Mouse (Mus musculus) liver, postnatal 0 days (tissue): ENCODE results near the gene Mrpl52. TPM values are rescaled to one million over a fixed set of nuclear protein-coding genes. Genes with fewer than 3 reads are reported as not detected.

Source experiments
- ATAC-seq: fragments of 200-750 bp; cut with Nextera tagmentation; 2 replicates; pipeline ENCODE4 v1.8.0; 2017; ENCODE audit warnings: mild to moderate bottlenecking, moderate library complexity
- DNase-seq: peaks from one replicate; pipeline ENCODE4 v3.0.0-alpha.2; 2016
- H3K27ac ChIP-seq: fragments of 300-500 bp; sonication (generic); 2 replicates; pipeline ENCODE4 v1.5.1; 2014; ENCODE audit warnings: antibody characterized with exemption, moderate library complexity, mild to moderate bottlenecking, low read depth
- H3K27me3 ChIP-seq: fragments of 300-500 bp; sonication (generic); 2 replicates; pipeline ENCODE4 v1.6.1; 2014; ENCODE audit warnings: low read length, control low read depth, mixed read lengths; ENCODE audit not compliant: insufficient read depth
- H3K36me3 ChIP-seq: fragments of 300-500 bp; sonication (generic); replicated peaks from 2 replicates; pipeline ENCODE4 v1.6.1; 2014; ENCODE audit warnings: mild to moderate bottlenecking, control low read depth, low read length, moderate library complexity, mixed read lengths; ENCODE audit not compliant: insufficient read depth
- H3K4me1 ChIP-seq: fragments of 300-500 bp; sonication (generic); 2 replicates; pipeline ENCODE4 v1.6.1; 2014; ENCODE audit warnings: antibody characterized with exemption, mild to moderate bottlenecking, control low read depth; ENCODE audit not compliant: insufficient read depth
- H3K4me2 ChIP-seq: fragments of 300-500 bp; sonication (generic); 2 replicates; pipeline ENCODE4 v1.6.1; 2014; ENCODE audit warnings: low read depth, mild to moderate bottlenecking, low read length, moderate library complexity, mixed read lengths
- H3K4me3 ChIP-seq: fragments of 300-500 bp; sonication (generic); 2 replicates; pipeline ENCODE4 v1.5.1; 2014; ENCODE audit warnings: low read depth, low read length
- H3K9ac ChIP-seq: fragments of 300-500 bp; sonication (generic); replicated peaks from 2 replicates; pipeline ENCODE4 v1.6.1; 2014; ENCODE audit warnings: mild to moderate bottlenecking, moderate library complexity
- H3K9me3 ChIP-seq: fragments of 300-500 bp; sonication (generic); 2 replicates; pipeline ENCODE4 v1.6.1; 2016; ENCODE audit warnings: mild to moderate bottlenecking, control low read depth, low read length, mixed read lengths
- CTCF ChIP-seq: sonication (generic); IDR thresholded peaks from 2 replicates; pipeline ENCODE4 v1.5.1; 2016; ENCODE audit warnings: antibody characterized with exemption, low read depth
- EP300 ChIP-seq: IDR thresholded peaks from 2 replicates; pipeline ENCODE4 v1.6.1; 2016; ENCODE audit warnings: antibody characterized with exemption, low read depth, mild to moderate bottlenecking
- WGBS: fragments of 180-500 bp; shearing (Covaris S2); extraction: QIAGEN DNeasy Blood & Tissue Kit; methylation state at CpG from one replicate; pipeline ENCODE4 v1.1.7; 2014; ENCODE audit not compliant: insufficient replicate concordance; 5-methylcytosine and 5-hydroxymethylcytosine counted together
- polyA plus RNA-seq: library from polyadenylated mRNA; unstranded; fragments of >200 nt; fragmentation: Nextera tagmentation; extraction: Ambion mirVana; gene quantifications from 2 replicates; pipeline ENCODE4 v1.2.1, GENCODE M21; 2015

Mrpl52 gene
- polyA plus RNA-seq, 1 experiment from 2014 or later: 261 TPM

DNA sequence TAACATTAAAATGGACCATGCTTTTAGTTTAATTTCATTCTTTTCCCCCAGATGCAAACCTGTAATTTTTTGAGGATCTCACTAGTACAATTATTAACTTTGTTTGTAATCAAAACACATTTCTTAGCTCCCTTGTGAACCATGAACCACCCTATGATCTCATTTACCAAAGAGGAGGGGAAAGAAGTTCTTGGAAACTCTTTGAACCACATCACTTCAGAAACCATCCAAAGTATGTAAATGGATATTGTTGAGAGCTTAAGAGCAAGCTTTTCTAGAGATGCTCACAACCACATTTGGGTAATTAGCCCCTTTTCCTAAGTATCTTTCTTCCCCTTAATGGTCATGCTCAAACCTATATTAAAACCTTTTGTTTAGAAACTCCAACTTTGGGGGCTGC is 32.4 kb upstream of the Mrpl52 start:
- ATAC-seq: no peak
- no peaks in the 10 kb centered on the region for H3K9me3 ChIP-seq
- no peaks in the 10 kb centered on the region for H3K4me1 ChIP-seq
- H3K36me3 ChIP-seq: no peaks in the 10 kb centered on the region; the same call in 1 of the 2 replicates
- H3K9ac ChIP-seq: no peak overlapping the region
- no peak overlapping the region for H3K4me3 ChIP-seq
- H3K4me2 ChIP-seq: no peak overlapping the region
- TF ChIP-seq CTCF: no peak
- no peak for TF ChIP-seq EP300
- DNase-seq: no peak
- no peaks in the 10 kb centered on the region for H3K27me3 ChIP-seq
- no peak overlapping the region for H3K27ac ChIP-seq

DNA sequence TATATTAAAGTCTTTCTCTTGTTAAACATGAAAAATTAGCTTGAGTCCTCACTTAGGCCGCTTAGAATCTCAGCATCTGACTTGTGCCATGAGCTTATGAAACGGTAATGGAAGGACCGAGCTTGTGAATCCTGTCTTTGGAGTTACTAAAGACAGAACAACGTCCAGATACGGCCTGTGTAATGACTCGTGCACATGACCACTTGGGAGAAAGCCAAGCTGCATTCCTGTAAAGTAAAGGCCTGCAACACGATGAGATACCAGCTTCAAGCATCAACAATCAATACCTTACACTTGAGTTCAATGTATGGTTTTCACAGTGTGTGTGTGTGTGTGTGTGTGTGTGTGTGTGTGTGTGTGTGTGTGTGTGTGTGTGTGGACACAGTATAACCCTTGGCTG is 30.0 kb upstream of the Mrpl52 start:
- DNase-seq (no peak), ATAC-seq (no peak)
- Histone ChIP-seq H3K4me2 (no peak overlapping the region), H3K9ac (no peak overlapping the region), H3K36me3 (no peaks in the 10 kb centered on the region; the same call in 1 of the 2 replicates), H3K9me3 (no peaks in the 10 kb centered on the region), H3K27ac (no peak overlapping the region), H3K27me3 (no peaks in the 10 kb centered on the region), H3K4me1 (no peaks in the 10 kb centered on the region), H3K4me3 (no peak overlapping the region)
- TF ChIP-seq CTCF: no peak
- no peak for TF ChIP-seq EP300
- 66% methylated on average over 7 of the region's 7 CpGs for WGBS

DNA sequence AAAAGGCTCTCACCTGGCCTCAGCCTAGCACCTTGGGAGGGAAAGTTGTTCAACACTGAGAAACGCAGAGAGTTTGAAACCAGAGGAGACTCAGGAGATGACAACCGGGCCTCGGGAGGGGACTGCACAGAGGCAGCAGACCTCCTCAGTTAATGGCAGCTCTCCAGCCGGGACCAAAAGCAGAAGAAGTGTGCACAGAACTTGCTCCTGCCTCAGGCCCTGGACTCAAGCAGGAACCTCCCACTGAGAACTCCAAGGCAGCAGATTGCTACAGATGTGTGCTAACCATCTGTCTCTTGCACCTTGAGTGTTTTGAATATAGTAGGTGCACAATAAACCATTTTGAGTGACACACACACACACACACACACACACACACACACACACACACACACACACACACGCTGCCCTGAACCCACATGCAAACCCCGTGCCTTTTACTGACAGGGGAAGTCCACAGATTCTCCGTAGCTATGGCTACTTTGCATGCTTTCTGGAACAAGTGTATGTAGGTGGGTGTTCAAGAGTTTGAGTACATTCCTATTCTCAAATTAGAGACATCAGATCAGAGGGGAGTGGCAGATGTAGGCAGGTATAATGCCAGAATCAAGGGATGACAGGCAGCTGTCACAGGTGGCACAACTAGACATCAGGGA is 28.7 kb upstream of the Mrpl52 start:
- DNase-seq: no peak
- no peak overlapping the region for H3K4me3 ChIP-seq
- H3K27ac ChIP-seq: 0 out of 2 replicates have a peak overlapping the region, but pooled peaks have one; percentile 31
- H3K4me2 ChIP-seq: no peak overlapping the region; the same call in 1 of the 2 replicates
- H3K36me3 ChIP-seq: peaks cover 5% of the 10 kb centered on the region; the same call in 1 of the 2 replicates
- no peaks in the 10 kb centered on the region for H3K9me3 ChIP-seq
- no peak overlapping the region for H3K9ac ChIP-seq
- ATAC-seq: no peak
- no peak for TF ChIP-seq CTCF
- no peak for TF ChIP-seq EP300
- no peaks in the 10 kb centered on the region for H3K4me1 ChIP-seq
- no peaks in the 10 kb centered on the region for H3K27me3 ChIP-seq
- WGBS: 56% methylated on average over 7 of the region's 7 CpGs

DNA sequence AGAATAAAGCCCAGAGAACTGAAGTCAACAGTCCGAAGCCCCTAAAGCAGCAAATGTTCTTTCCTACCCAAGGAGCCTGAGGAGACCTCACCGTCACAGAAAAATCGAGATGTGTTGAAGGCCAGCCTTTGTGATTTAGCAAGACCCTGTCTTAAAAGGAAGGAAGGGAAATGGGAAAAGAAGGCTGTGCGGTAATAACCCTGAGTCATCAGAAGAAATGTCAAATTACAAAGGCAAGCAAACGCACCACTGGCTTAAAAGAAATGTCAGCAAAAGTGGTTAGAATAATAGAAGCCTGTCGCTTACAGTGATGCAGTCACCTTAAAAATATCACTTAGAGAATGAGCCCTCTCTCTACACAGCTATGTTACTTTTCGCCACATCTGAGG is 28.2 kb upstream of the Mrpl52 start:
- Histone ChIP-seq H3K27ac (peak overlapping the region; percentile 31; the same call in 1 of the 2 replicates), H3K4me3 (no peak overlapping the region), H3K36me3 (peaks cover 5% of the 10 kb centered on the region; the same call in 1 of the 2 replicates), H3K9me3 (no peaks in the 10 kb centered on the region), H3K27me3 (no peaks in the 10 kb centered on the region), H3K4me2 (no peak overlapping the region; the same call in 1 of the 2 replicates), H3K9ac (no peak overlapping the region), H3K4me1 (no peaks in the 10 kb centered on the region)
- 46% methylated on average over 7 of the region's 7 CpGs for WGBS
- no peak for DNase-seq
- ATAC-seq: no peak
- TF ChIP-seq EP300: no peak
- no peak for TF ChIP-seq CTCF

DNA sequence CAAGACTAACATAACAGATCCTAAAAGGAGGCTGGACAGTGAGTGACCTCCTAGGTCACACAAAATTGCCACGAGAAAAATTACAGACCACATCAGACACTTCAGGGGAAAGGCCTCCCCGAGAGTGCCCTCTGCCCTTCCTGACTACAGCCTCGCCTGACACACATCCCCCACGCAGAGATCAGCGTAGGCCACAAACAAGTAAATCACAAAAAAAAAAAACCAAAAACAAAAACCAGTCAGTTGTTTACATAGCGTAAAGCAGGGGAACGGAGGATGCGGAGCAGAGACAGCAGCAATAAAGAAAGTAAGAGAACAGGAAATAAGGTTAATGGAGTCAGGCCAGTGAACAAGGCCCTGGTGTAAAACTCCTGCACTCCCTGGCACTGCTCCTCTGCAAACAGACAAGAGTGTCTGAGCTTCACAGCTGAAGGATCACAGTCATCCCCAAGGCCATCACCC is 27.8 kb upstream of the Mrpl52 start:
- Histone ChIP-seq H3K36me3 (peaks cover 5% of the 10 kb centered on the region; the same call in 1 of the 2 replicates), H3K27ac (peak overlapping the region; percentile 31; the same call in 1 of the 2 replicates), H3K4me2 (no peak overlapping the region), H3K9me3 (no peaks in the 10 kb centered on the region), H3K4me3 (no peak overlapping the region), H3K9ac (no peak overlapping the region), H3K27me3 (no peaks in the 10 kb centered on the region), H3K4me1 (no peaks in the 10 kb centered on the region)
- no peak for DNase-seq
- TF ChIP-seq CTCF (no peak), EP300 (no peak)
- WGBS: 52% methylated on average over 8 of the region's 8 CpGs
- ATAC-seq: no peak

DNA sequence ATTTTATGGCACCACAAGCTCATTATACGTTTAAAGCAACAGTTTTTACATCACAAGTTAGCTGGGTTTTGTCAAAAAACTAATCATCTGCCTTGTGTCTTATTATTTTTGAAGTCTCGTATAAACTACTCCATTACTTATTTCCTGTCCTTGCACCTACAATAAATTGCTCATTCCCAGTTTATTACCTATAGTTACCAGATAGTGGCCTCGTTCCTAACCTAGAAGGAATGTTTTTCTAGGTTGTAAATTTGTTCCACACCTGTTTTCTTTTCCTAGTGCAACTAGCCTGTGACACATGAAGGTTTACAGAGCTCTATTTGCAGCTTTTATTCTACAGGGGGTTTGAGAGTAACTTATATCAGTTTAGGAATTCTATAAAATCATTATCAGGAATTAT is 25.0 kb upstream of the Mrpl52 start:
- Histone ChIP-seq H3K9ac (no peak overlapping the region), H3K4me3 (no peak overlapping the region), H3K4me2 (no peak overlapping the region), H3K9me3 (no peaks in the 10 kb centered on the region), H3K27me3 (no peaks in the 10 kb centered on the region), H3K27ac (no peak overlapping the region), H3K4me1 (no peaks in the 10 kb centered on the region; the same call in none of the 2 replicates), H3K36me3 (peaks cover 5% of the 10 kb centered on the region; the same call in 1 of the 2 replicates)
- WGBS: 69% methylated on average over 3 of the region's 3 CpGs
- DNase-seq (no peak), ATAC-seq (no peak)
- TF ChIP-seq CTCF: no peak
- no peak for TF ChIP-seq EP300
